Mouse (Mus musculus): ENCODE data around the gene Myl4. TPM values are rescaled to one million over a fixed set of nuclear protein-coding genes. Genes with fewer than 3 reads are reported as not detected.
A peak's percentile ranks its signal among the peaks of the same experiment; 100 is the strongest.
"Not testable (repeated sequence)": the region's sequence is repeated elsewhere in the genome, so short reads cannot be mapped to it uniquely, and the experiment has no call there.

Myl4 gene
- polyA plus RNA-seq, 1 experiment from 2014 or later: 16.4 TPM

DNA sequence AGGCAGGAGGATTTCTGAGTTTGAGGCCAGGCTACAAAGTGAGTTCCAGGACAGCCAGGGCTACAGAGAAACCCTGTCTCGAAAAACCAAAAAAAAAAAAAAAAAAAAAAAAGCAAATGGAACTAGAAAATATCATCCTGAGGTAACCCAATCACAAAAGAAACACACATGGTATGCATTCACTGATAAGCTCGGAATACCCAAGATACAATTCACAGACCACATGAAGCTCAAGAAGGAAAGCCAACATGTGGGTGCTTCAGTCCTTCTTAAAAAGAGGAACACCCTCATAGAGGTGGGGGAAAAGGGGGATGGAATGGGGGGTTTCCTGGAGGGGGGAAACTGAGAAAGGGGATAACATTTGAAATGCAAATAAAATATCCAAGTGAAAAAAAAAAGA, 7.1 kb upstream of the Myl4 start:
- WGBS: 96% methylated on average over 2 of the region's 2 CpGs

DNA sequence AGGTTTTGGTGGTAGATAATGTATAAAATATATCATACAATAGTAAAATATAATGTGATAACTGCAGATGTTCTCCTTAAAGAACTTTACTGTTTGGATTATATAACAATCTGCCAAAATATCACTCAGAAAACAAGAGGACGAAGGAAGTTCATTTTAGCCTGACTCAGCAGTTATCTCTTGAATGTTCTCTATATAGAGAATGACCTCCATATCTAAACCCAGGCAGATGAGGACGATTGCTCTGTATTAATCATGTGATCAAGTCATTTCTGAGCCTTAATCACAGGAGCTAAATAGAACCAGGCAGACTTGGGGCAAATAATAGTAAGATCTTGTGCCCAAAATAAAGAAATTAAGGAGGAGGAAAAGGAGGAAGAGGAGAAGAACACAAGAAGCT, 6.0 kb upstream of the Myl4 start:
- Histone ChIP-seq H3K9ac (replicated peaks; ENCODE audit: low read length) (no peak overlapping the region), H3K4me1 (ENCODE audit: control insufficient read depth, insufficient read depth, low read length) (no peaks in the 10 kb centered on the region; the same call in 1 of the 2 replicates), H3K27ac (replicated peaks; ENCODE audit: low read depth, low read length) (no peak overlapping the region), H3K36me3 (replicated peaks; ENCODE audit: control insufficient read depth, insufficient read depth, low read depth, low read length) (no peaks in the 10 kb centered on the region; the same call in 1 of the 2 replicates), H3K9me3 (replicated peaks; ENCODE audit: control insufficient read depth, low read length) (no peaks in the 10 kb centered on the region), H3K27me3 (ENCODE audit: control insufficient read depth, insufficient read depth, low read length) (no peaks in the 10 kb centered on the region), H3K4me3 (ENCODE audit: low read depth, low read length) (no peak overlapping the region), H3K4me2 (ENCODE audit: low read depth, low read length) (no peak overlapping the region)
- DNase-seq (ENCODE audit: low spot score) (no peak), ATAC-seq (replicated peaks; ENCODE audit: insufficient number of reproducible peaks, low FRiP score, low TSS enrichment, low read depth) (no peak)
- WGBS: 90% methylated on average over 2 of the region's 2 CpGs

More for the DNA sequence above, 7.1 kb upstream of the Myl4 start:
- H3K9me3 ChIP-seq (replicated peaks; ENCODE audit: control insufficient read depth, low read length); H3K36me3 ChIP-seq (replicated peaks; ENCODE audit: control insufficient read depth, insufficient read depth, low read depth, low read length); H3K4me3 ChIP-seq (ENCODE audit: low read depth, low read length); ATAC-seq (replicated peaks; ENCODE audit: insufficient number of reproducible peaks, low FRiP score, low TSS enrichment, low read depth); H3K4me2 ChIP-seq (ENCODE audit: low read depth, low read length); H3K9ac ChIP-seq (replicated peaks; ENCODE audit: low read length); H3K4me1 ChIP-seq (ENCODE audit: control insufficient read depth, insufficient read depth, low read length); H3K27ac ChIP-seq (replicated peaks; ENCODE audit: low read depth, low read length); H3K27me3 ChIP-seq (ENCODE audit: control insufficient read depth, insufficient read depth, low read length); DNase-seq (ENCODE audit: low spot score): not testable (repeated sequence)

DNA sequence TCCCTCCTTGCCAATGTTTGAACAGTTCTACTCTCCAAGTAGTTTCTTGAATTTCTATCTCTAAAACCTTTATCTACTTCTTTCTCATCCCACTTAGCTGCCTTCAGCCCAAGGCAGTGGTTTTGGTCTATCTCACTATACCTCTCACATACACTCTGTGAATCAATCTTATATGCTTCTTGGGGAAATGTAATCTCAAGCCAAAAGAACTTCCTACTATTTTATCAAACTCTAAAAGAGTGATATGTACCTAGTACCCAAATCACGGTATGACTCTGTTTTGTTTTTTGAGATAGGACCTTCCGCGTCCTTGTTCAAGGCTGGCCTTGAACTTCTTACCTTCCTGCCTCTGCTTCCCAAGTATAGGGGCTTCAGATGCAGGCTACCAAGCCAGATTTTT, 3.0 kb upstream of the Myl4 start:
- WGBS: 94% methylated on average over 3 of the region's 3 CpGs
- H3K9me3 ChIP-seq (replicated peaks; ENCODE audit: control insufficient read depth, low read length): no peaks in the 10 kb centered on the region
- no peaks in the 10 kb centered on the region for H3K27me3 ChIP-seq (ENCODE audit: control insufficient read depth, insufficient read depth, low read length)
- ATAC-seq (replicated peaks; ENCODE audit: insufficient number of reproducible peaks, low FRiP score, low TSS enrichment, low read depth) (no peak), DNase-seq (ENCODE audit: low spot score) (no peak)
- H3K9ac ChIP-seq (replicated peaks; ENCODE audit: low read length): no peak overlapping the region
- no peaks in the 10 kb centered on the region for H3K36me3 ChIP-seq (replicated peaks; ENCODE audit: control insufficient read depth, insufficient read depth, low read depth, low read length)
- no peak overlapping the region for H3K4me2 ChIP-seq (ENCODE audit: low read depth, low read length)
- no peak overlapping the region for H3K4me3 ChIP-seq (ENCODE audit: low read depth, low read length)
- no peak overlapping the region for H3K27ac ChIP-seq (replicated peaks; ENCODE audit: low read depth, low read length)
- H3K4me1 ChIP-seq (ENCODE audit: control insufficient read depth, insufficient read depth, low read length): no peaks in the 10 kb centered on the region; the same call in 1 of the 2 replicates

- H3K27ac ChIP-seq (replicated peaks; ENCODE audit: low read depth, low read length): peak overlapping the region; percentile 88
- peak overlapping the region; percentile 50 for H3K4me2 ChIP-seq (ENCODE audit: low read depth, low read length)
- no peaks in the 10 kb centered on the region for H3K9me3 ChIP-seq (replicated peaks; ENCODE audit: control insufficient read depth, low read length)
- WGBS: under 1% methylated on average over 52 of the region's 53 CpGs
- H3K4me1 ChIP-seq (ENCODE audit: control insufficient read depth, insufficient read depth, low read length): no peaks in the 10 kb centered on the region; the same call in 1 of the 2 replicates
- peak; percentile 31; the same call in 1 of the 2 replicates for ATAC-seq (replicated peaks; ENCODE audit: insufficient number of reproducible peaks, low FRiP score, low TSS enrichment, low read depth)
- H3K9ac ChIP-seq (replicated peaks; ENCODE audit: low read length): peak overlapping the region; percentile 100
- peak overlapping the region; percentile 93 for H3K4me3 ChIP-seq (ENCODE audit: low read depth, low read length)
- H3K27me3 ChIP-seq (ENCODE audit: control insufficient read depth, insufficient read depth, low read length): no peaks in the 10 kb centered on the region
- peak; percentile 67 for DNase-seq (ENCODE audit: low spot score)
- H3K36me3 ChIP-seq (replicated peaks; ENCODE audit: control insufficient read depth, insufficient read depth, low read depth, low read length): no peaks in the 10 kb centered on the region
Observed at GRCm38 (mm10) chr11:104549438-104550405, 741 bp upstream of the Myl4 start.

GRCm38 (mm10) chr11:104558065-104558464, 7.6 kb downstream of the Myl4 start:
- Histone ChIP-seq H3K36me3 (replicated peaks; ENCODE audit: control insufficient read depth, insufficient read depth, low read depth, low read length) (no peaks in the 10 kb centered on the region), H3K27ac (replicated peaks; ENCODE audit: low read depth, low read length) (no peak overlapping the region), H3K4me2 (ENCODE audit: low read depth, low read length) (no peak overlapping the region), H3K27me3 (ENCODE audit: control insufficient read depth, insufficient read depth, low read length) (no peaks in the 10 kb centered on the region), H3K4me3 (ENCODE audit: low read depth, low read length) (no peak overlapping the region), H3K4me1 (ENCODE audit: control insufficient read depth, insufficient read depth, low read length) (no peaks in the 10 kb centered on the region), H3K9ac (replicated peaks; ENCODE audit: low read length) (no peak overlapping the region), H3K9me3 (replicated peaks; ENCODE audit: control insufficient read depth, low read length) (no peaks in the 10 kb centered on the region)
- 79% methylated on average over 4 of the region's 4 CpGs for WGBS
- ATAC-seq (replicated peaks; ENCODE audit: insufficient number of reproducible peaks, low FRiP score, low TSS enrichment, low read depth) (no peak), DNase-seq (ENCODE audit: low spot score) (no peak)

DNA sequence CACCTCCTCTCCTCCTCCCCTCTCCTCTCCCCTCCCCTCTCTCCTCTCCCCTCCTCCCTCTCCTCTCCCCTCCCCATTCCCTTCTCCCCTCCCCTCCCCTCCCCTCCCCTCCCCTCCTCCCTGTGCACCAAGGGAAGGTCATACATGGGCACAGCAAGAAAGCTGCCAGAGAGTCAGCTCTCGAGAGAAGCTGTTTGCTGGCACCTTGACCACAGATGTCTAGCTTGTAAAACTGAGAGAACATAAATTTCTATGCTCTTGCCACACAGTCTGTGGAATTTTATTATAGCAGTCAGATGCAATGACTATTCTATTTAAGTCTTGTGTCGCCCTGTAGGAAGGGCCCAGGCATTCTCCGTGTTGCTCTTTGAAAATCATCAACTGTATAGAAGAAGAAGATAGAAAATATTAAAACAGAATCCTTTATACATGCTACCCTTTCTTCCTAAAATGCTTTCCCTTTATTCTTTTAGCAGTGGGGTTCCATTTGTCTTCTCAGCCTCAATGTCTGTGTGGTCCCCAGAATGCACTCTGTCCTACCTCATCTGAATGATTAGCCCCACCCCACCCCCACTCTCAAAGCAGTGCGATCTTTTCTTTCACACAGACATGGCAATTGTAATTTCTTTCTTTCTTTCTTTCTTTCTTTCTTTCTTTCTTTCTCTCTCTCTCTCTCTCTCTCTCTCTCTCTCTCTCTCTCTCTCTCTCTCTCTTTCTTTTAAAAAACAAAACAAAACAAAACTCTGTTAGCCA, 8.4 kb downstream of the Myl4 start:
- no peak overlapping the region for H3K9ac ChIP-seq (replicated peaks; ENCODE audit: low read length)
- 67% methylated on average over 4 of the region's 4 CpGs for WGBS

DNA sequence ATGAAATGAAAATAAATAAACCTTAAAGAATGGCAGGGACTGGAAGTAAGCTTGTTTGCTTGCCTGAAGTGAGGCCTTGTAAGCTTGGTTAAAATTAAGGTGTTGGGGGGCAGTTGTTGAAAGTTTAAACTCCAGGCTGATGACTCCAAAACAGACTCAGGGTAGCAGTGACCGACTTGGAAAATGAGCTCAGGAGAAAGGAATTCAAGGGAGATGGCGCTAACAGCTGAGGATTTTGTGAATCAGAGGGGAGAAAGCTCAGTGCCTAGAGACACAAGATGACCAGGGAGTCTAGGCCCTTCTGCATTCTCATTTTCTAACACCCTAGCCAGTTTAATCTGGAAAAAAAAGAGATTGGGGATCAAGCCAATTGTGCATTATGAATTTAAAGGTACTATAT, 10.5 kb downstream of the Myl4 start:
- Histone ChIP-seq H3K4me1 (ENCODE audit: control insufficient read depth, insufficient read depth, low read length) (no peaks in the 10 kb centered on the region), H3K4me3 (ENCODE audit: low read depth, low read length) (no peak overlapping the region), H3K27me3 (ENCODE audit: control insufficient read depth, insufficient read depth, low read length) (no peaks in the 10 kb centered on the region), H3K9ac (replicated peaks; ENCODE audit: low read length) (no peak overlapping the region), H3K36me3 (replicated peaks; ENCODE audit: control insufficient read depth, insufficient read depth, low read depth, low read length) (no peaks in the 10 kb centered on the region), H3K9me3 (replicated peaks; ENCODE audit: control insufficient read depth, low read length) (no peaks in the 10 kb centered on the region), H3K4me2 (ENCODE audit: low read depth, low read length) (no peak overlapping the region), H3K27ac (replicated peaks; ENCODE audit: low read depth, low read length) (no peak overlapping the region)
- ATAC-seq (replicated peaks; ENCODE audit: insufficient number of reproducible peaks, low FRiP score, low TSS enrichment, low read depth): no peak
- WGBS: 61% methylated on average over 2 of the region's 2 CpGs
- no peak for DNase-seq (ENCODE audit: low spot score)

More for the DNA sequence above, 8.4 kb downstream of the Myl4 start:
- no peak overlapping the region for H3K4me2 ChIP-seq (ENCODE audit: low read depth, low read length)
- H3K36me3 ChIP-seq (replicated peaks; ENCODE audit: control insufficient read depth, insufficient read depth, low read depth, low read length): no peaks in the 10 kb centered on the region
- no peak for DNase-seq (ENCODE audit: low spot score)
- no peak overlapping the region for H3K27ac ChIP-seq (replicated peaks; ENCODE audit: low read depth, low read length)
- no peak for ATAC-seq (replicated peaks; ENCODE audit: insufficient number of reproducible peaks, low FRiP score, low TSS enrichment, low read depth)
- H3K4me3 ChIP-seq (ENCODE audit: low read depth, low read length): no peak overlapping the region
- no peaks in the 10 kb centered on the region for H3K27me3 ChIP-seq (ENCODE audit: control insufficient read depth, insufficient read depth, low read length)
- no peaks in the 10 kb centered on the region for H3K9me3 ChIP-seq (replicated peaks; ENCODE audit: control insufficient read depth, low read length)
- H3K4me1 ChIP-seq (ENCODE audit: control insufficient read depth, insufficient read depth, low read length): no peaks in the 10 kb centered on the region

DNA sequence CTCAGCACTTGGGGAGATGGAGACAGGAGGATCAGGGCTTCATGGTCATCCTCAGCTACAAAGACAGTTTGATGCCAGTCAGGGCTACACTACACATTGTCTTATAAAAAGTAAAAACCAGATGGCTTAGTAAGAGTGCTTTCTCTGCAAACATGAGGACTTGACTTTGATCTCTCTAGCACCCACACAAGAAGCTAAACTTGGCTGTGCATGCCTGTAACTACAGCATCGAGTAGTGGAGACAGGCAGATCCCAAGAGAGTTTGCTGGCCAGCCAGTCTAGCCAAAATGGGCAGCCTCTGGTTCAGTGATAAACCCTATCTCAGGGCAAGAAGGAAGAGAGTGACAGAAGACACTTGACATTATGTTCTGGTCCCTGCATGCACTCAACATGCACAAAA, 13.0 kb downstream of the Myl4 start:
- Histone ChIP-seq H3K4me1 (ENCODE audit: control insufficient read depth, insufficient read depth, low read length) (no peaks in the 10 kb centered on the region), H3K9me3 (replicated peaks; ENCODE audit: control insufficient read depth, low read length) (no peaks in the 10 kb centered on the region), H3K27me3 (ENCODE audit: control insufficient read depth, insufficient read depth, low read length) (no peaks in the 10 kb centered on the region), H3K4me3 (ENCODE audit: low read depth, low read length) (no peak overlapping the region), H3K36me3 (replicated peaks; ENCODE audit: control insufficient read depth, insufficient read depth, low read depth, low read length) (no peaks in the 10 kb centered on the region), H3K27ac (replicated peaks; ENCODE audit: low read depth, low read length) (no peak overlapping the region), H3K4me2 (ENCODE audit: low read depth, low read length) (no peak overlapping the region), H3K9ac (replicated peaks; ENCODE audit: low read length) (no peak overlapping the region)
- DNase-seq (ENCODE audit: low spot score): no peak
- no peak for ATAC-seq (replicated peaks; ENCODE audit: insufficient number of reproducible peaks, low FRiP score, low TSS enrichment, low read depth)
- WGBS: 80% methylated on average over 1 of the region's 1 CpGs
